Mouse (Mus musculus) thymus, adult 18-20 months (tissue): ENCODE measurements around the gene N4bp2l2.

Source experiments
- DNase-seq, 2 experiments: peaks; one replicate each; pipeline ENCODE4 v3.0.0; 2022; ENCODE audit warnings: mixed read lengths in 2 of 2

N4bp2l2 gene

GRCm38 (mm10) chr5:150595366-150596016, 70.5 kb downstream of the N4bp2l2 start:
- peak in 1 of 2 experiments; percentile 35 for DNase-seq

- DNase-seq: no peak
Measured at GRCm38 (mm10) chr5:150594649-150595339, 71.2 kb downstream of the N4bp2l2 start.

- DNase-seq: peak; percentile 55 to 57
Measured at GRCm38 (mm10) chr5:150593756-150594648, 72.0 kb downstream of the N4bp2l2 start.

- DNase-seq: peak; percentile 38 to 55
Measured at GRCm38 (mm10) chr5:150592904-150593755, 72.9 kb downstream of the N4bp2l2 start.

GRCm38 (mm10) chr5:150592186-150592903, 73.6 kb downstream of the N4bp2l2 start:
- DNase-seq: no peak

GRCm38 (mm10) chr5:150589945-150590344, 76.0 kb downstream of the N4bp2l2 start:
- DNase-seq: no peak

- DNase-seq: no peak
Measured at GRCm38 (mm10) chr5:150584337-150584729, 81.7 kb downstream of the N4bp2l2 start.

GRCm38 (mm10) chr5:150583622-150584336, 82.2 kb downstream of the N4bp2l2 start:
- peak in 1 of 2 experiments; percentile 13 for DNase-seq

- DNase-seq: no peak
Measured at GRCm38 (mm10) chr5:150583181-150583580, 82.8 kb downstream of the N4bp2l2 start.

GRCm38 (mm10) chr5:150581180-150581579, 84.8 kb downstream of the N4bp2l2 start:
- DNase-seq: no peak

- DNase-seq: no peak
Measured at GRCm38 (mm10) chr5:150578613-150579171, 87.3 kb downstream of the N4bp2l2 start.

GRCm38 (mm10) chr5:150576832-150577231, 89.2 kb downstream of the N4bp2l2 start:
- DNase-seq: no peak

- DNase-seq: no peak
Measured at GRCm38 (mm10) chr5:150574885-150575284, 91.1 kb downstream of the N4bp2l2 start.

- DNase-seq: no peak
Measured at GRCm38 (mm10) chr5:150574403-150574802, 91.6 kb downstream of the N4bp2l2 start.

- DNase-seq: no peak
Measured at GRCm38 (mm10) chr5:150570496-150571219, 95.3 kb downstream of the N4bp2l2 start.

GRCm38 (mm10) chr5:150566971-150567370, 99.0 kb downstream of the N4bp2l2 start:
- DNase-seq: no peak

- DNase-seq: no peak
Measured at GRCm38 (mm10) chr5:150566226-150566625, 99.8 kb downstream of the N4bp2l2 start.

- no peak for DNase-seq
Measured at GRCm38 (mm10) chr5:150564426-150564825, 101.6 kb downstream of the N4bp2l2 start.

- no peak for DNase-seq
Measured at GRCm38 (mm10) chr5:150561783-150562182, 104.2 kb downstream of the N4bp2l2 start.

GRCm38 (mm10) chr5:150561376-150561775, 104.6 kb downstream of the N4bp2l2 start:
- DNase-seq: no peak
